Mouse (Mus musculus) E14TG2a.4 (cell line): ENCODE measurements around the gene Por.

ENCODE experiments used
- CTCF ChIP-seq: conservative IDR thresholded peaks from 2 replicates; pipeline ENCODE4 v1.5.1; 2014; ENCODE audit warnings: low read length
- POU5F1 ChIP-seq: IDR thresholded peaks from 2 replicates; pipeline ENCODE4 v1.6.1; 2014; ENCODE audit warnings: low read length, borderline replicate concordance

- TF ChIP-seq CTCF (no peak), POU5F1 (no peak)
Observed at GRCm38 (mm10) chr5:135707039-135707438, 37.2 kb downstream of the Por start.
